Mouse (Mus musculus): ENCODE measurements at regions not wholly inside any gene's neighbourhood (a gene's known extent, or its start where the extent isn't known, plus 50 kb on each side); places are given as distances from the start of the nearest gene placed in this dataset.
A peak's percentile ranks its signal among the peaks of the same experiment; 100 is the strongest.

DNA sequence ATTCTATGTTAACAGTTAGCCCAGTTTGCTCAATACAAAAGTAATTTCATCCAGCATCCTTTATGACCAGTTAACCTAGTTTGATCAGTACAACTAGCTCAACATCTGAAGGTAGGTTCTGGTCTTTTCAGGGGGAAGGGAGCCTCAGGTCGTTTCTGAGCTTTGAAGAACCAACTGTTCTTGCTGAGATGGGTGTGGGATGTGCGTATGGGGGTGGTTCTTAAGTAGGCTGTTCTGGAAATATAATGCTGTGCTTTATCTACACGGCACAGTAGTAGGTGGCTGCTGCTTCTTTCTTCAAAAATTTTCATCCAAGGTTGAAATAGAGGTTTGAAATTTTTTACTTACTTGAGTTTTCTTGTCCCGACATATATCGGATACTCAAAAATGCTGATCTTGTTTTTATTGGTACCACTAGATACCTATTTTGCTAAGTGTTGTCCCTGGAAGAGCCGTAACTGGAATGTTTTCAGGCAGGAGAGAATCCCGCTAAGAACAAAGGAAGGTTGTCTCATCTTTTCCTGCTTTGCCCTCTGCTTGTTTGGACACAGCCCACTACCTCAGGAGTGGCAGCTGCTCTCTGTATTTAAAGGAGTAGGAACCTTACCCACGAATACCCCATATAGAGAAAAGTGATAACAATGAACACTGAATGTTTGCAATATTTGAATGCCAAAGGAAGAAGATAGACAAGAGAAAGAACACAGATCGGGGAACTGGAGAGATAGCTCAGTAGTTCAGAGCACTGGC lies 275.5 kb downstream of the Cdh10 start:
- DNase-seq (ENCODE audit: extremely low spot score, low read depth, low spot score), result no peak

DNA sequence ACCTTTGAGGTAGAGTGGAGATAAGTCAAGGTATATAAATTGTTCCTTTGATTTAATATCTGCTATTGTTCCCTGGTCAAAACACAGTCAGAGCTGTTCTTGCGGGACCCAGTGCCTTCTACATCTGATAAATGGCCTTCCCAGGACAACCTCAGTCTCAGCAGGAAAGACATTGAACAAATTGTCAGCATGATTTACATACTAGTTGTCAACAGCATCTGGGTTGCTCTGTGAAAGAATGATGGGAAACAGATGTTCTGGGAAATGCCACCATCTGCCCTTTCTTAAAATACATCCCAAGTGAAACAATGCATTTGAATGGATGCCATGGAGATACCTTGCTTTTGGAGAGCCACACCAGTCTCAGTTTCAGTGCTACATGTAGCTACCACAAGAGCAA lies 296.2 kb downstream of the Cdh10 start:
- peak; percentile 77 for DNase-seq (ENCODE audit: extremely low spot score, low read depth, low spot score)

- DNase-seq (ENCODE audit: extremely low spot score, low read depth, low spot score), result no peak
These were observed 300.2 kb downstream of the Cdh10 start for GRCm38 (mm10) chr15:19118995-19119394.

- DNase-seq (ENCODE audit: extremely low spot score, low read depth, low spot score), result no peak
These were observed 308.7 kb downstream of the Cdh10 start for GRCm38 (mm10) chr15:19127454-19127853.

- DNase-seq (ENCODE audit: extremely low spot score, low read depth, low spot score), result no peak
These were observed 310.6 kb downstream of the Cdh10 start for GRCm38 (mm10) chr15:19129316-19129715.

DNA sequence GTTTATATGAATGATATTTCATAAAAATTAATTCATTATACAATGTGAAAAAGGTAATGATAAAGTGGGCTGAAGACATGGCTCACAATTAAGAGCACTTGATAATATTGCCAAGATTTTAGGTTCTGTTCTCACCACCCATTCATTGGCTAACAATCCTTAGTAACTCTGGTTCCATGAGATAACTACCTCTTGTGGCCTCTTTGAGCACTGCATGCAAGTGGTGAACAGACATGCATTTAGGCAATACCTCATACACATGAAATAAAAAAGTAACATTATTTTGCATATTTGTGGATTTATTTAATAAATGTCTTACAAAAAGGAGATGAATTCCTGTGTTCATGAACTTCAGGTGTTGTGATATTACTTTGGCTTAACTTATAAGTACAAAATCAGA lies 334.9 kb downstream of the Cdh10 start:
- no peak for DNase-seq (ENCODE audit: extremely low spot score, low read depth, low spot score)

DNA sequence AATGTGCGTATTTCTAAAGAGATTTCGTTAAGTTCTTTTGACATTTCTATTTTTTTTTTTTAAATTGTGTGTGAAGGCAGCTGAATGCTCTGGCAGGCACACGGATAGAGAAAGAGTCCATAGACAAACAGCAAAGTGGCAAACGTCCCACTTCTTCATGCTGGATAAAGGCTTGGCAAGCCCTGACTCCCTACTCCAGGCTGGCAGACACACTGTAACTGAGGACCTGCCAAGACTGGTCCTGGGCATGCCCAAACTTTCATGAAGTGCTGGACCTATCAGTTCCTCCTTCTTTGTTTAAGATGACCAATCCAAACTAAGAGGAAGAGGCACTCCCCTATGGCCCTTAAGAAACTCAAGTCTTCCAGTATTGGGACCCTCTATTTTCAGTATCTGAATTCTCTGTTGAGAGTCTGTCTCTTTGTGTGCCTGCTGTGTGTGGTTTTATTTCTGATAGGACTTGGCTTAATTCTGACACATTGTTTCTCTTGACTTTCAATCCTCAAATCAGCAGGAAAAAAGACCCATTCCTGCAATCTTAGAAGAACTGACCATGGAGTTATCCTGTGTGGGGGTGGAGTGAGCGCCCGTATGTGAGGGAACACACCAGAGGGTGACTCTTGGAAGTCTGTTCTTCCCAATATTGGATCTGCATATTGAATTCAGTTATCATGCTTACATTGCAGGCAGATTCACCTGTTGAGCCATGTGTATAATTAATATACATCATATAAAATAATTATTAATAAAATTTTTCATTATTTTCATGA lies 343.6 kb downstream of the Cdh10 start:
- no peak for DNase-seq (ENCODE audit: extremely low spot score, low read depth, low spot score)

DNA sequence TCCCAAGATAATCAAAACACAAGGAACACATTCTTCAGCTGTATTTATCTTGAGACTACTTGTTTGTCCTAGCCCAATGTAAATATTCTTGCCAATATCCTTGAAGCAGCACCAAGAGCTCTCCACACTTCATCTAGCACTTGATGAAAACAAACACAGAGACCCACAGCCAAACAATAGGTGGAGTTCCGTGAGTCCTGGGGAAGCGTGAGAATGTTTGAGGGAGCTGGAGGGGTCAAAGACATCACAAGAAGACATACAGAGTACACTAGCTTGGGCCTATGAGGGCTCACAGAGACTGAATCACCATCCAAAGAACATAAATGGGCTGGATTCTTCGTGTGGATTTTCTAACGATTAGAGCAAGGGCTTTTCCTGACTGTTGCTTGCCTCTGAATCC lies 356.7 kb downstream of the Cdh10 start:
- no peak for DNase-seq (ENCODE audit: extremely low spot score, low read depth, low spot score)

Measured in hindlimb bud, embryonic 11.5 days (tissue).